Mouse (Mus musculus): ENCODE results near the gene Gm27021. TPM values are rescaled to one million over a fixed set of nuclear protein-coding genes. Genes with fewer than 3 reads are reported as not detected.

Gm27021 gene
- polyA plus RNA-seq (2012; rRNA removed), result 0.57 and 0.59 TPM in 2 replicates

DNA sequence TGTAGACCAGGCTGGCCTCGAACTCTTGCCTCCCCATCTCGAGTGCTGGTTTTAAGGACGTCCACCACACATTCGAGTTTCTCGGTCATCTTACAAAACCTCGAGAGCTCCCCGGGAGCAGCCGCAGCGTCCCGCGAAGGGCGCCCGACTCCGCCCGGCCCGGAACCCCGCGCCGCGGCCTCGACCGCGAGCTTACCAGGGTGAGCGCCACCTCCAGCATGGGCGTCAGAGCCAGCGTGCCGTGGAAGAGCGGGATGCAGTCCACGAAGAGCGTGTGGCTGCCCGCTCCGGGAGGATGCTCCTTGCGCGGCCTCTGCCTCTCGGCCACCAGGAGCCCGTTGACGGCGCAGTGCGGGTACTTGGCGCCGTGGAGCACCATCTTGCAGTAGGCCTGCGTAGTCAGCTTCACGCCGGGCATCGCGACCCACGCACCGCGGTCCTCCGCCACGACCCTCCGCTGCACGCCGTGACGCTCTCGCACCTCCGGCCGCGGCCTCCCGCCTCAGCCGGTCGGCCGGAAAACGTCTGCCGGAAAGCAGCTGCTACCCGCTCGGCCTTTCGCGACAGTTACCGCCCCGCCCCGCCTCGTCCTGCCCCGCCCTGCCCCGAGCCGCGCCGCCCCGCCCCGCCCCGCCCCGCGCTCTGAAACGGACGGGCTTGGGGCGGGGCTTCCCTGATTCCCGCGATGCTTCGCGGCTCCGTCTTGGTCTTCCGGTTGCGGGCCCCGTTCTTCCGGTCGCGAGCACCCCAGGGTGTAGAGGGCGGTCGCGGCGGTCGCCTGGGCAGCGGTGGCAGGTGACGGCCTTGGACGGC lies at the start of gene Gm27021, which contains the start of gene Cox4i1:
Gene Gm27021 (minus strand): TSS at position 519 of the 813 bp plus-strand sequence.
Gene Cox4i1 (plus strand): TSS at position 662 of the 813 bp plus-strand sequence.
- Histone ChIP-seq H3K27me3 (ENCODE audit: control insufficient read depth, insufficient read depth, low read length) (no peaks in the 10 kb centered on the region), H3K4me3 (ENCODE audit: control insufficient read depth, low read depth, low read length) (peak within 1 kb of the TSS; percentile 90), H3K27ac (ENCODE audit: control insufficient read depth, insufficient read depth, low read depth, low read length) (peak within 1 kb of the TSS; percentile 85), H3K36me3 (ENCODE audit: control insufficient read depth, insufficient read depth, low read length) (no peaks in the 10 kb centered on the region; the same call in none of the 2 replicates), H3K4me1 (ENCODE audit: control insufficient read depth, insufficient read depth, low read length) (peaks cover 11% of the 10 kb centered on the region)
- peak; percentile 89 for TF ChIP-seq POLR2A (IDR thresholded peaks at IDR 0.05; ENCODE audit: control insufficient read depth, low read depth, low read length)
- TF ChIP-seq CTCF (IDR thresholded peaks at IDR 0.05; ENCODE audit: control insufficient read depth, insufficient read depth, insufficient replicate concordance, low read depth, low read length), result no peak

DNA sequence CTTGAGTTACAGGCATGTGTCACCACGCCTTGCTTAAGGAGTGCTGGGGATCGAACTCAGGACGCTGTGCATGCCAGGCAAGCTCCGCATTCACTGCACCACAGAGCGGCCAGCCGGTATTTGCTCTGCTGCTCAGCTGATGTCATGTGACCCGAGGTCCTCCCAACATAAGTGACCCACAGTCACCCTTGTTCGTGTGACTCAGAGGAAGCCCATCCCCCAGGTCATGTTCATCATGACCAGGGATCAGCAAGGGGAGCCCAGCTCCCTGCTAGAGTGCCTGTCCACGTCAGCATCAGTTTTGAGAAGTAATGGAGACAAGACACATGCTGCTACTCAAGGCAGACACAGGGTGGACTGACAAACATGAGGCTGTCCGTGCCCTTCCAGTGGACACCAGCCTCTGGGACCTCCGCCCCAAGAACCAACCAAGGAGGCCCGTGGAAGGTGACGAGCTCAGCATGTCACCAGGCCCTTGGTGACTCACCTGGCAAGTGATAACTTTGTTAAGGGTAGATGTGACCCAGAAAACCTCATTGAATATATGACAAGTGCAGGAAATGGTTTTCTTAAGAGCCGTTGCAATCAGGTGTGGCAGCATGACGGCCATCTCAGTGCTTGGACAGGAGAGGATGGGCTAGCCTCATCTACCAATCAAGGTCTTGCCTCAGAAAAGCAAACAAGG lies 48.3 kb upstream of the Gm27021 start:
- Histone ChIP-seq H3K36me3 (ENCODE audit: control insufficient read depth, insufficient read depth, low read length) (no peaks in the 10 kb centered on the region), H3K27ac (ENCODE audit: control insufficient read depth, insufficient read depth, low read depth, low read length) (no peak overlapping the region), H3K4me1 (ENCODE audit: control insufficient read depth, insufficient read depth, low read length) (no peaks in the 10 kb centered on the region), H3K4me3 (ENCODE audit: control insufficient read depth, low read depth, low read length) (no peak overlapping the region), H3K27me3 (ENCODE audit: control insufficient read depth, insufficient read depth, low read length) (no peaks in the 10 kb centered on the region)
- no peak for TF ChIP-seq CTCF (IDR thresholded peaks at IDR 0.05; ENCODE audit: control insufficient read depth, insufficient read depth, insufficient replicate concordance, low read depth, low read length)

DNA sequence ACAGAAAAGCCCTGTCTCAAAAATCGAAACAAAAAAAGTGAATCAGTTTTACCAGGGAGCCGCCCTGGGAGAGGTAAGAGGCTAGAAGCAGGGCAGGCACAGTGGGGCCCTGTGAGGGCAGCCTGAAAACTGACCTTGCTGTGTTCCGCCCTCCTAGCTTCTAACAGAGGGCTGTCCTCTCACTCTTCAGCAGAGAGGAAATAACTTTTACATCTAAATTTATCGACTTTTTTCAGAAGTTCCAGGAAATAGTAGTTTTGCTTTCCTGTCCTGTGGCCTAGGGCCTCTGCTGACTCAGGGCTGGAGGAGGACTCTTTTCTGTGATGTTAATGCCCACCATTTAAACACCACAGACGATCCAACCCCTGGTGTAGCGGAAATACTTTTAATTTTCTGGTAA lies 47.3 kb upstream of the Gm27021 start:
- no peak for TF ChIP-seq POLR2A (IDR thresholded peaks at IDR 0.05; ENCODE audit: control insufficient read depth, low read depth, low read length)
- TF ChIP-seq CTCF (IDR thresholded peaks at IDR 0.05; ENCODE audit: control insufficient read depth, insufficient read depth, insufficient replicate concordance, low read depth, low read length), result no peak
- no peak overlapping the region for H3K27ac ChIP-seq (ENCODE audit: control insufficient read depth, insufficient read depth, low read depth, low read length)
- no peak overlapping the region for H3K4me3 ChIP-seq (ENCODE audit: control insufficient read depth, low read depth, low read length)
- no peaks in the 10 kb centered on the region for H3K36me3 ChIP-seq (ENCODE audit: control insufficient read depth, insufficient read depth, low read length)
- no peaks in the 10 kb centered on the region for H3K4me1 ChIP-seq (ENCODE audit: control insufficient read depth, insufficient read depth, low read length)
- H3K27me3 ChIP-seq (ENCODE audit: control insufficient read depth, insufficient read depth, low read length), result no peaks in the 10 kb centered on the region

DNA sequence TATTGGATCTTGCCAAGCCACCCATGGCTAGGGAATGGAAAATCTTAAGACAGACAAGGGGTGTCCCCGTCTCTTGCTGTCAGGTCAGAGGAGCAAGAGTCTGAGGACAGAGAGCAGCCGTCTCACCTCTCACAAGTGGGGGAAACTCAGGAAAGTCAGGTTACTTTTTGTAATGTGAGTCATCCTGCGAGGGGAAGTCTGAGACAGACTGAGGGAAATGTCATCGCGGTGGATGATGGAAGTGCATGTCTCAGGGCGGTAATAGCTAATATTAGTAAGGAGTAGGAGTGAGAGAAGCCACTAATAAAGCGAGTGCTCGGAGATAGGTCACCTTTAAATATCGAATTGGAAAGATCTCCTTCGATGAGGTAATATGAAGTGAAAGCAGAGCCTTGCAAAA lies 41.3 kb upstream of the Gm27021 start:
- no peaks in the 10 kb centered on the region for H3K27me3 ChIP-seq (ENCODE audit: control insufficient read depth, insufficient read depth, low read length)
- H3K4me3 ChIP-seq (ENCODE audit: control insufficient read depth, low read depth, low read length), result no peak overlapping the region
- H3K27ac ChIP-seq (ENCODE audit: control insufficient read depth, insufficient read depth, low read depth, low read length), result no peak overlapping the region
- no peak for TF ChIP-seq CTCF (IDR thresholded peaks at IDR 0.05; ENCODE audit: control insufficient read depth, insufficient read depth, insufficient replicate concordance, low read depth, low read length)
- TF ChIP-seq POLR2A (IDR thresholded peaks at IDR 0.05; ENCODE audit: control insufficient read depth, low read depth, low read length), result no peak
- no peaks in the 10 kb centered on the region for H3K36me3 ChIP-seq (ENCODE audit: control insufficient read depth, insufficient read depth, low read length)
- peaks cover 3% of the 10 kb centered on the region; the same call in 1 of the 2 replicates for H3K4me1 ChIP-seq (ENCODE audit: control insufficient read depth, insufficient read depth, low read length)

DNA sequence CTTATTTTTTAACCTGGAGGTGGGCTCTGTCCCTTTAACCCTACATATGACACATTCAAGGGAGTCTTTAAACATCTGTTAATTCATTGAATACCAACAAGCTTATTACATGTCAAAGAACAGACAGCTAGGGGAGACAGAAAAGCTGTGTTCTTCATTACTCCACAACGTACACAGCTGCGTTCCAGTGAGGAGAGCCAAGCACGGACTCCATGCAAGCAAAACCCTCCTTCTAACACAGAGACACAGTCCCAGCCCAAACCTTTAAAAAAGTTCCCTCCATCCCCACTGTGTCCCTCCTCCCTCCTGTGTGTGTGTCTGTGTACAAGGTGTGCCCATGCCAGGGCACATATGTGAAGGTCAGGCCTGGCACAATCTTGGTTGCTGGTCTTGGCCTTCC lies 38.3 kb upstream of the Gm27021 start:
- H3K27ac ChIP-seq (ENCODE audit: control insufficient read depth, insufficient read depth, low read depth, low read length), result no peak overlapping the region
- H3K27me3 ChIP-seq (ENCODE audit: control insufficient read depth, insufficient read depth, low read length), result no peaks in the 10 kb centered on the region
- H3K4me3 ChIP-seq (ENCODE audit: control insufficient read depth, low read depth, low read length), result no peak overlapping the region
- no peak for TF ChIP-seq CTCF (IDR thresholded peaks at IDR 0.05; ENCODE audit: control insufficient read depth, insufficient read depth, insufficient replicate concordance, low read depth, low read length)
- no peak for TF ChIP-seq POLR2A (IDR thresholded peaks at IDR 0.05; ENCODE audit: control insufficient read depth, low read depth, low read length)
- H3K4me1 ChIP-seq (ENCODE audit: control insufficient read depth, insufficient read depth, low read length), result peaks cover 3% of the 10 kb centered on the region; the same call in 1 of the 2 replicates
- no peaks in the 10 kb centered on the region for H3K36me3 ChIP-seq (ENCODE audit: control insufficient read depth, insufficient read depth, low read length)

DNA sequence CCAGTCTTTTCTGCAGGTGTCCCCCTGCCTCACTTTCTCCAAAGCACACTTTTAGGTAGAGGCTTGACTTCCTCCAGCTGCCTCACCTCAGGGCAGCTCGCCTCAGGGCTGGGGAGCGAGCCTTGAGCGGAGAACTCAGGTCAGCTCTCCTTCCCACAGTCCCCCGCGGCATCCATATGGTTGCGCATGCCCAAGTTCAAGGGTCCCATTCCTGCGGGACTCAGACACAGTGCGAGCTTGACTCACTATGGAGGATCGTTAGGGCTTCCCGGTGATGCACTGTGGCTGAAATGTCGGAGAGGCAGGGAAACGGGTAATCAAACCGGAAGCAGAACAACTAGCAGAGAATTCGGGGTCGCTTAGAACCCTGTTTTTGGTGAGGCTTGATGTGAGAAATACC lies 37.3 kb upstream of the Gm27021 start:
- Histone ChIP-seq H3K27me3 (ENCODE audit: control insufficient read depth, insufficient read depth, low read length) (no peaks in the 10 kb centered on the region), H3K27ac (ENCODE audit: control insufficient read depth, insufficient read depth, low read depth, low read length) (no peak overlapping the region), H3K4me1 (ENCODE audit: control insufficient read depth, insufficient read depth, low read length) (peaks cover 3% of the 10 kb centered on the region; the same call in 1 of the 2 replicates), H3K4me3 (ENCODE audit: control insufficient read depth, low read depth, low read length) (peak overlapping the region; percentile 26; the same call in 1 of the 2 replicates), H3K36me3 (ENCODE audit: control insufficient read depth, insufficient read depth, low read length) (no peaks in the 10 kb centered on the region)
- no peak for TF ChIP-seq CTCF (IDR thresholded peaks at IDR 0.05; ENCODE audit: control insufficient read depth, insufficient read depth, insufficient replicate concordance, low read depth, low read length)
- TF ChIP-seq POLR2A (IDR thresholded peaks at IDR 0.05; ENCODE audit: control insufficient read depth, low read depth, low read length), result peak; percentile 63; the same call in 1 of the 2 replicates

DNA sequence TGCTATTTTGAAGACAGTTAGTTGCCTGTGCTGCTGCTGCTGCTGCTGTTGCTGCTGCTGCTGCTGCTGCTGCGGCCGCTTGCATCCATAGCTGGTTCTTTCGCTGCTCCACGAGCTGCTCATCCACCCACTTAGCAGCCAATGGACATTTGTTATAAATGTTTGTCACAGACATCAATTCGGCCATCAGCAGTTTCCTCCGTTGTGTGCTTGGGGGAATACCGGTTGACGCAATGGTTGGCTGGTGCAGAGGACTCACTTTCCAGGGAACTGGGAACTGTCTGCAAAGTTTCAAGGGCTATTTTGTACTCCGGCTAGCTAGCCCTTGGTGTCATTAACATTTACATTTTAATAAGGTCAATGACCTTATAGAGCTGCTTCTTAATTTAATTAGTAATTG lies 36.3 kb upstream of the Gm27021 start:
- H3K27me3 ChIP-seq (ENCODE audit: control insufficient read depth, insufficient read depth, low read length), result no peaks in the 10 kb centered on the region
- H3K4me1 ChIP-seq (ENCODE audit: control insufficient read depth, insufficient read depth, low read length), result peaks cover 3% of the 10 kb centered on the region; the same call in 1 of the 2 replicates
- no peak overlapping the region for H3K4me3 ChIP-seq (ENCODE audit: control insufficient read depth, low read depth, low read length)
- TF ChIP-seq CTCF (IDR thresholded peaks at IDR 0.05; ENCODE audit: control insufficient read depth, insufficient read depth, insufficient replicate concordance, low read depth, low read length), result no peak
- TF ChIP-seq POLR2A (IDR thresholded peaks at IDR 0.05; ENCODE audit: control insufficient read depth, low read depth, low read length), result no peak
- no peaks in the 10 kb centered on the region for H3K36me3 ChIP-seq (ENCODE audit: control insufficient read depth, insufficient read depth, low read length)
- no peak overlapping the region for H3K27ac ChIP-seq (ENCODE audit: control insufficient read depth, insufficient read depth, low read depth, low read length)
